Mouse (Mus musculus): ENCODE data around the gene Timm10b. TPM values are rescaled to one million over a fixed set of nuclear protein-coding genes. Genes with fewer than 3 reads are reported as not detected.

Timm10b gene
- polyA plus RNA-seq, 1 experiment: 194 TPM

DNA sequence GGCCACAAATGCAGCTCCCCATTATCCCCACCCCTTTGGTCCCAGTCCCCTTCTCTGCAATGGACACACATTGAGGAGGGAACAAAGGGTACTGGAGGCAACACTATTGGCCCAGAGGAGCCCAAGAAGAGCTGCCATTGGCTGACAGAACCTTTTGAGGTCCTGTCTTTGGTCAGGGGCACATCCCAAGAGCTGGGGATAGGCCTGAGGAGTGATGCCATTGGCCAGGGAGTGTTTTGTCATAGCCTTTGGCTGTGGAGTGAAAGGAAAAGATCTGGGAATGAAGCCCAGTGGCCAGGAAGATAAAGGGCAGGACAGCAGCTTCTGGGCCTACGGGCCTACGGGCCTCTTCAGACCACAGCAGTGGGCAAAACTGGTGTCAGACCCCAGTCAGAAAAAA lies 4.1 kb upstream of the Timm10b start:
- no peak for DNase-seq
- no peak overlapping the region for H3K27ac ChIP-seq (ENCODE audit: control insufficient read depth, insufficient read depth, low read length)
- 100% methylated on average over 2 of the region's 2 CpGs for WGBS
- no peak overlapping the region for H3K4me3 ChIP-seq (ENCODE audit: control insufficient read depth, insufficient read depth, low read length)
- H3K4me1 ChIP-seq (replicated peaks; ENCODE audit: control insufficient read depth, insufficient read depth, low read length): peaks cover 11% of the 10 kb centered on the region
- no peaks in the 10 kb centered on the region for H3K36me3 ChIP-seq (ENCODE audit: control insufficient read depth, insufficient read depth, low read length)
- TF ChIP-seq CTCF (IDR thresholded peaks at IDR 0.05; ENCODE audit: borderline replicate concordance, control insufficient read depth, extremely low read depth, insufficient read depth, low read length, poor library complexity) (no peak), POLR2A (IDR thresholded peaks at IDR 0.05; ENCODE audit: control insufficient read depth, extremely low read depth, insufficient read depth, low read length, poor library complexity) (no peak)
- no peaks in the 10 kb centered on the region; the same call in 1 of the 2 replicates for H3K27me3 ChIP-seq (ENCODE audit: control insufficient read depth, insufficient read depth, low read length)

DNA sequence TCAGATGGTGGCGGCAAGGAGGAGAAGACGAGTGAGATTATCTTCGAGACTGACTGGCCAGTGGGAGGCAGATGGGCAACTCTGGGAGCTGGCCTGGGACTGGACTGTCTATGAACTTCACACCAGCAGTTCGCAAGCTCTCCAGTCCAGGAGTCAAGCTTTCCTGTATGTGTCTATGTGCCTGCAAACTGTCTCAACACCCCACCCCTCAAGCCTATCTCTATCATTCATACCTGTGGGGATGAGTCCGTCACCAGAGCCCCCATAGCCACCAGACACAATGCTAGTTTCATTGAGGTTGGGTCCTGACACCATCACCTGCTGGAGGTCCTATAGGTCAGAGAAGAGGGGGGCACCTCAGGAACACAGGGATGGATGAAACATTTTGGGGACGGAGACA lies 1.1 kb upstream of the Timm10b start:
- H3K36me3 ChIP-seq (ENCODE audit: control insufficient read depth, insufficient read depth, low read length): peaks cover 4% of the 10 kb centered on the region; the same call in 1 of the 2 replicates
- peaks cover 12% of the 10 kb centered on the region for H3K4me1 ChIP-seq (replicated peaks; ENCODE audit: control insufficient read depth, insufficient read depth, low read length)
- DNase-seq: no peak
- 96% methylated on average over 6 of the region's 6 CpGs for WGBS
- no peak overlapping the region for H3K4me3 ChIP-seq (ENCODE audit: control insufficient read depth, insufficient read depth, low read length)
- no peak for TF ChIP-seq CTCF (IDR thresholded peaks at IDR 0.05; ENCODE audit: borderline replicate concordance, control insufficient read depth, extremely low read depth, insufficient read depth, low read length, poor library complexity)
- no peak for TF ChIP-seq POLR2A (IDR thresholded peaks at IDR 0.05; ENCODE audit: control insufficient read depth, extremely low read depth, insufficient read depth, low read length, poor library complexity)
- H3K27me3 ChIP-seq (ENCODE audit: control insufficient read depth, insufficient read depth, low read length): no peaks in the 10 kb centered on the region
- no peak overlapping the region for H3K27ac ChIP-seq (ENCODE audit: control insufficient read depth, insufficient read depth, low read length)

DNA sequence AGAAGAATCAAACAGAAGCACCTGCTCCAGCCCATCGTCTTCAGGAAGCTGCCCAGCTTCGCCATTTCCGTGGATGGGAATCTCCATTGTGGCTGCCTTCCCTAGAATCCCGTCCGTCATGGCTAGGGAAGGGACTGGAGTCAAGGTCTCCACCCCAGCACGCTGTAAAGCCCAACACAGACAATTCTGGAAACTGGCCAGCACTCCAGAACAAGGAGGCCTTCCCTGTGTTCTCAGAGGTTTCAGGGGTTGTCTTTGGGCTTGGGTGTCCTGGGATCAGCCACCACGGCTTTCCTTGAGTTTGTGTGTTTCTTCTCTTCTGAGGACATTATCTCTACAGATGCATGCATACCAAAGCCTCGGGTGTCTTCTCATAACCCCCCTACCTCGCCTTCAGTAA lies 552 bp upstream of the Timm10b start:
- DNase-seq: no peak
- H3K27me3 ChIP-seq (ENCODE audit: control insufficient read depth, insufficient read depth, low read length): no peaks in the 10 kb centered on the region
- H3K4me3 ChIP-seq (ENCODE audit: control insufficient read depth, insufficient read depth, low read length): no peak overlapping the region
- TF ChIP-seq POLR2A (IDR thresholded peaks at IDR 0.05; ENCODE audit: control insufficient read depth, extremely low read depth, insufficient read depth, low read length, poor library complexity) (no peak), CTCF (IDR thresholded peaks at IDR 0.05; ENCODE audit: borderline replicate concordance, control insufficient read depth, extremely low read depth, insufficient read depth, low read length, poor library complexity) (no peak)
- WGBS: 89% methylated on average over 9 of the region's 9 CpGs
- H3K36me3 ChIP-seq (ENCODE audit: control insufficient read depth, insufficient read depth, low read length): peaks cover 4% of the 10 kb centered on the region; the same call in 1 of the 2 replicates
- no peak overlapping the region for H3K27ac ChIP-seq (ENCODE audit: control insufficient read depth, insufficient read depth, low read length)
- peaks cover 11% of the 10 kb centered on the region for H3K4me1 ChIP-seq (replicated peaks; ENCODE audit: control insufficient read depth, insufficient read depth, low read length)

DNA sequence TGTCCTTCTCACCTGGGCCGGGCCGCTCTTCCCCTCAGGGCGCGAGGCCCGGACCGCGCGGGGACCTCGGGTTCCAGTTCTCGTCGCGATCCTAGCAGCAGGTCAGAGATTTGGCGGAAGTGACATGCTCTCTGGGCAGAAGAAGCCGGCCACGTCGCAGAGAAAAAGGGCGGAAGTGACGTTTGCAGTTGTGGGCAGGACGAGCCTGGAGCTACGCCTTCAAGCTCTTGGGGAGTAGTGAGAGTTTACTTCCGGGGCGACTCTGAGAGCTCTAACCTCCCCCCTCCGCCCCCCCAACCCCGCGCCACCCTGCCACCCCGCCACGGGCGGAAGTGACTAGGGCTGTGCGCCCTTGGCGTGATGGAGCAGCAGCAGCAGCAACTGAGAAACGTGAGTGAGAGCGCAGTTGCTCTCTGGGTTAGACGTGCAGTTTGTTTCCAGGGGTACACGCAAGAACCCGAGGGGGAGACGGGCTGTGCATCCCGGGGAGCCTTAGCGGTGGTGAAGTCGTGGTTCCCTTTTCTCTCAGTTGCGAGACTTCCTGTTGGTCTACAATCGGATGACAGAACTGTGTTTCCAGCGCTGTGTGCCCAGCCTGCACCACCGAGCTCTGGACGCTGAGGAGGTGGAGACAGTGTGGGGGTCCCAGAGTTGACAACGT lies 507 bp downstream of the Timm10b start, which contains the start of the genes Arfip2 and Gm45799:
Arfip2 (minus strand) TSS at position 184 of the 661 bp plus-strand sequence.
Gm45799 (plus strand) TSS at position 320 of the 661 bp plus-strand sequence.
- peaks cover 11% of the 10 kb centered on the region for H3K4me1 ChIP-seq (replicated peaks; ENCODE audit: control insufficient read depth, insufficient read depth, low read length)
- H3K27me3 ChIP-seq (ENCODE audit: control insufficient read depth, insufficient read depth, low read length): no peaks in the 10 kb centered on the region
- H3K36me3 ChIP-seq (ENCODE audit: control insufficient read depth, insufficient read depth, low read length): peaks cover 4% of the 10 kb centered on the region; the same call in 1 of the 2 replicates
- DNase-seq: peak; percentile 95
- TF ChIP-seq CTCF (IDR thresholded peaks at IDR 0.05; ENCODE audit: borderline replicate concordance, control insufficient read depth, extremely low read depth, insufficient read depth, low read length, poor library complexity): no peak
- peak; percentile 94 for TF ChIP-seq POLR2A (IDR thresholded peaks at IDR 0.05; ENCODE audit: control insufficient read depth, extremely low read depth, insufficient read depth, low read length, poor library complexity)
- under 1% methylated on average over 45 of the region's 45 CpGs for WGBS
- H3K27ac ChIP-seq (ENCODE audit: control insufficient read depth, insufficient read depth, low read length): peak within 1 kb of the TSS; percentile 80
- H3K4me3 ChIP-seq (ENCODE audit: control insufficient read depth, insufficient read depth, low read length): peak within 1 kb of the TSS; percentile 90

DNA sequence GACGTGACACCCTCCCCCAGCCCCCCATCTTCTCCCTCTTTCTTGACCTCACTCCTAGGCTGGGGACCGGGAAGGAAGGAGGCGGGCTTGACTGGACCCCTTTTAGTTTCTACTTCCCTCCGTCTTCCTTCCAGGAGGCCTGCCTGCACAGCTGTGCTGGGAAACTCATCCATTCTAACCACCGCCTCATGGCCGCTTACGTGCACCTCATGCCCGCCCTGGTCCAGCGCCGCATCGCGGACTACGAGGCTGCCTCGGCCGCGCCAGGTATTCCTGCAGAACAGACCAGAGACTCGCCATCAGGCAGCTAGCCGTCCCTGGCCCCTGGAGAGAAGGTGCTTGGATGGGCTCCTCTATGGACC lies 1.0 kb downstream of the Timm10b start:
- peaks cover 4% of the 10 kb centered on the region; the same call in 1 of the 2 replicates for H3K36me3 ChIP-seq (ENCODE audit: control insufficient read depth, insufficient read depth, low read length)
- peak overlapping the region; percentile 90 for H3K4me3 ChIP-seq (ENCODE audit: control insufficient read depth, insufficient read depth, low read length)
- no peak for DNase-seq
- under 1% methylated on average over 18 of the region's 18 CpGs for WGBS
- H3K27ac ChIP-seq (ENCODE audit: control insufficient read depth, insufficient read depth, low read length): peak overlapping the region; percentile 80
- no peaks in the 10 kb centered on the region for H3K27me3 ChIP-seq (ENCODE audit: control insufficient read depth, insufficient read depth, low read length)
- H3K4me1 ChIP-seq (replicated peaks; ENCODE audit: control insufficient read depth, insufficient read depth, low read length): peaks cover 11% of the 10 kb centered on the region
- TF ChIP-seq CTCF (IDR thresholded peaks at IDR 0.05; ENCODE audit: borderline replicate concordance, control insufficient read depth, extremely low read depth, insufficient read depth, low read length, poor library complexity) (no peak), POLR2A (IDR thresholded peaks at IDR 0.05; ENCODE audit: control insufficient read depth, extremely low read depth, insufficient read depth, low read length, poor library complexity) (no peak)

DNA sequence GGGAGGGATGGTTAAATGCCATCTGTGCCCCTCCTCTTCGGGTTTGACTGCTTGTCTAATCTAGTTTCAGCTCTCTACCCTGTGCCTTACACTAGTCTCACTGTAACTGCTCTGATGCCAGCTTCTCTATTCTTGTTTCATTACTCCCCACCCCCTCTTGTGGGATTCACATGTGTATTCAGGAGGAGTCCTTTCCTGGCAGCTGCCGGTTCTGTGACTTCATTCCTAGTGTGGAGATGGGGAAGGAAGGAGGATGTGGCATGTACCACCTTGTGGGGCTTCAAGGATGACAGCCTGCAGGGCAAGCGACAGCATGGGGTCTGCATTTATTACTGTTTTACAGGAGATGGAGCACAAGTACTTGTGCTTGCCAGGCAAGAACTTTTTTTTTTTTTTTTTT lies 2.1 kb downstream of the Timm10b start:
- Histone ChIP-seq H3K27ac (ENCODE audit: control insufficient read depth, insufficient read depth, low read length) (no peak overlapping the region), H3K27me3 (ENCODE audit: control insufficient read depth, insufficient read depth, low read length) (no peaks in the 10 kb centered on the region), H3K4me3 (ENCODE audit: control insufficient read depth, insufficient read depth, low read length) (no peak overlapping the region), H3K36me3 (ENCODE audit: control insufficient read depth, insufficient read depth, low read length) (peaks cover 4% of the 10 kb centered on the region; the same call in 1 of the 2 replicates), H3K4me1 (replicated peaks; ENCODE audit: control insufficient read depth, insufficient read depth, low read length) (peaks cover 11% of the 10 kb centered on the region)
- DNase-seq: no peak
- TF ChIP-seq POLR2A (IDR thresholded peaks at IDR 0.05; ENCODE audit: control insufficient read depth, extremely low read depth, insufficient read depth, low read length, poor library complexity) (no peak), CTCF (IDR thresholded peaks at IDR 0.05; ENCODE audit: borderline replicate concordance, control insufficient read depth, extremely low read depth, insufficient read depth, low read length, poor library complexity) (no peak)
- 74% methylated on average over 3 of the region's 3 CpGs for WGBS

Data from thymus, adult 2 months (tissue).